Mouse (Mus musculus): ENCODE measurements at regions not wholly inside any gene's neighbourhood (a gene's known extent, or its start where the extent isn't known, plus 50 kb on each side); places are given as distances from the start of the nearest gene placed in this dataset.

GRCm38 (mm10) chr6:16702706-16703411, 195.4 kb downstream of the Tfec start:
- Histone ChIP-seq H3K9ac (ENCODE audit: low read length) (no peak overlapping the region), H3K36me3 (ENCODE audit: control insufficient read depth, insufficient read depth, low read length) (no peaks in the 10 kb centered on the region), H3K4me2 (ENCODE audit: low read depth, severe bottlenecking) (no peak overlapping the region), H3K9me3 (ENCODE audit: control insufficient read depth, low read length) (no peaks in the 10 kb centered on the region), H3K27me3 (ENCODE audit: control insufficient read depth, insufficient read depth, low read length) (no peaks in the 10 kb centered on the region), H3K4me3 (ENCODE audit: low read depth, low read length) (no peak overlapping the region), H3K27ac (replicated peaks; ENCODE audit: low read depth, low read length) (peak overlapping the region; percentile 49; the same call in 1 of the 2 replicates), H3K4me1 (ENCODE audit: control insufficient read depth, insufficient read depth, low read length) (no peaks in the 10 kb centered on the region)
- WGBS: 35% methylated on average over 7 of the region's 7 CpGs
- ATAC-seq (ENCODE audit: insufficient number of reproducible peaks, low FRiP score, low TSS enrichment, low read depth) (peak; percentile 36; the same call in 1 of the 2 replicates), DNase-seq (ENCODE audit: low spot score) (peak; percentile 37)

- no peak for DNase-seq (ENCODE audit: low spot score)
- Histone ChIP-seq H3K27ac (replicated peaks; ENCODE audit: low read depth, low read length) (no peak overlapping the region), H3K4me2 (ENCODE audit: low read depth, severe bottlenecking) (no peak overlapping the region), H3K27me3 (ENCODE audit: control insufficient read depth, insufficient read depth, low read length) (no peaks in the 10 kb centered on the region), H3K4me3 (ENCODE audit: low read depth, low read length) (no peak overlapping the region), H3K4me1 (ENCODE audit: control insufficient read depth, insufficient read depth, low read length) (no peaks in the 10 kb centered on the region), H3K36me3 (ENCODE audit: control insufficient read depth, insufficient read depth, low read length) (no peaks in the 10 kb centered on the region), H3K9ac (ENCODE audit: low read length) (no peak overlapping the region), H3K9me3 (ENCODE audit: control insufficient read depth, low read length) (no peaks in the 10 kb centered on the region)
- ATAC-seq (ENCODE audit: insufficient number of reproducible peaks, low FRiP score, low TSS enrichment, low read depth): no peak
- 83% methylated on average over 4 of the region's 4 CpGs for WGBS
Measured at GRCm38 (mm10) chr6:16697285-16697684, 201.0 kb downstream of the Tfec start.

- Histone ChIP-seq H3K27ac (replicated peaks; ENCODE audit: low read depth, low read length) (no peak overlapping the region), H3K4me3 (ENCODE audit: low read depth, low read length) (no peak overlapping the region), H3K36me3 (ENCODE audit: control insufficient read depth, insufficient read depth, low read length) (no peaks in the 10 kb centered on the region), H3K4me1 (ENCODE audit: control insufficient read depth, insufficient read depth, low read length) (no peaks in the 10 kb centered on the region), H3K27me3 (ENCODE audit: control insufficient read depth, insufficient read depth, low read length) (no peaks in the 10 kb centered on the region), H3K9me3 (ENCODE audit: control insufficient read depth, low read length) (no peaks in the 10 kb centered on the region), H3K4me2 (ENCODE audit: low read depth, severe bottlenecking) (no peak overlapping the region), H3K9ac (ENCODE audit: low read length) (no peak overlapping the region)
- DNase-seq (ENCODE audit: low spot score) (peak; percentile 36), ATAC-seq (ENCODE audit: insufficient number of reproducible peaks, low FRiP score, low TSS enrichment, low read depth) (no peak)
- WGBS: 3% methylated on average over 2 of the region's 2 CpGs
Measured at GRCm38 (mm10) chr6:16668004-16668403, 230.2 kb downstream of the Tfec start.

GRCm38 (mm10) chr6:16667241-16667640, 231.0 kb downstream of the Tfec start:
- H3K27ac ChIP-seq (replicated peaks; ENCODE audit: low read depth, low read length): no peak overlapping the region
- no peaks in the 10 kb centered on the region for H3K27me3 ChIP-seq (ENCODE audit: control insufficient read depth, insufficient read depth, low read length)
- H3K36me3 ChIP-seq (ENCODE audit: control insufficient read depth, insufficient read depth, low read length): no peaks in the 10 kb centered on the region
- no peaks in the 10 kb centered on the region for H3K4me1 ChIP-seq (ENCODE audit: control insufficient read depth, insufficient read depth, low read length)
- WGBS: 54% methylated on average over 6 of the region's 6 CpGs
- H3K9ac ChIP-seq (ENCODE audit: low read length): no peak overlapping the region
- DNase-seq (ENCODE audit: low spot score): no peak
- H3K9me3 ChIP-seq (ENCODE audit: control insufficient read depth, low read length): no peaks in the 10 kb centered on the region
- no peak for ATAC-seq (ENCODE audit: insufficient number of reproducible peaks, low FRiP score, low TSS enrichment, low read depth)
- H3K4me2 ChIP-seq (ENCODE audit: low read depth, severe bottlenecking): no peak overlapping the region
- H3K4me3 ChIP-seq (ENCODE audit: low read depth, low read length): no peak overlapping the region

GRCm38 (mm10) chr6:16646269-16646668, 252.0 kb downstream of the Tfec start:
- H3K27me3 ChIP-seq (ENCODE audit: control insufficient read depth, insufficient read depth, low read length): no peaks in the 10 kb centered on the region
- no peak overlapping the region for H3K9ac ChIP-seq (ENCODE audit: low read length)
- no peaks in the 10 kb centered on the region for H3K36me3 ChIP-seq (ENCODE audit: control insufficient read depth, insufficient read depth, low read length)
- H3K4me1 ChIP-seq (ENCODE audit: control insufficient read depth, insufficient read depth, low read length): no peaks in the 10 kb centered on the region
- no peak for DNase-seq (ENCODE audit: low spot score)
- WGBS: 83% methylated on average over 1 of the region's 1 CpGs
- no peak overlapping the region for H3K4me2 ChIP-seq (ENCODE audit: low read depth, severe bottlenecking)
- ATAC-seq (ENCODE audit: insufficient number of reproducible peaks, low FRiP score, low TSS enrichment, low read depth): no peak
- H3K27ac ChIP-seq (replicated peaks; ENCODE audit: low read depth, low read length): no peak overlapping the region
- no peaks in the 10 kb centered on the region for H3K9me3 ChIP-seq (ENCODE audit: control insufficient read depth, low read length)
- H3K4me3 ChIP-seq (ENCODE audit: low read depth, low read length): no peak overlapping the region

- DNase-seq (ENCODE audit: low spot score) (no peak), ATAC-seq (ENCODE audit: insufficient number of reproducible peaks, low FRiP score, low TSS enrichment, low read depth) (no peak)
- no peaks in the 10 kb centered on the region for H3K4me1 ChIP-seq (ENCODE audit: control insufficient read depth, insufficient read depth, low read length)
- no peaks in the 10 kb centered on the region for H3K36me3 ChIP-seq (ENCODE audit: control insufficient read depth, insufficient read depth, low read length)
- no peaks in the 10 kb centered on the region for H3K9me3 ChIP-seq (ENCODE audit: control insufficient read depth, low read length)
- no peak overlapping the region for H3K9ac ChIP-seq (ENCODE audit: low read length)
- no peak overlapping the region for H3K4me2 ChIP-seq (ENCODE audit: low read depth, severe bottlenecking)
- no peak overlapping the region for H3K27ac ChIP-seq (replicated peaks; ENCODE audit: low read depth, low read length)
- H3K4me3 ChIP-seq (ENCODE audit: low read depth, low read length): no peak overlapping the region
- no peaks in the 10 kb centered on the region for H3K27me3 ChIP-seq (ENCODE audit: control insufficient read depth, insufficient read depth, low read length)
Measured at GRCm38 (mm10) chr6:16643519-16643918, 254.7 kb downstream of the Tfec start.

GRCm38 (mm10) chr6:16636736-16637304, 261.4 kb downstream of the Tfec start:
- Histone ChIP-seq H3K9me3 (ENCODE audit: control insufficient read depth, low read length) (no peaks in the 10 kb centered on the region), H3K4me1 (ENCODE audit: control insufficient read depth, insufficient read depth, low read length) (no peaks in the 10 kb centered on the region), H3K9ac (ENCODE audit: low read length) (no peak overlapping the region), H3K4me2 (ENCODE audit: low read depth, severe bottlenecking) (no peak overlapping the region), H3K36me3 (ENCODE audit: control insufficient read depth, insufficient read depth, low read length) (no peaks in the 10 kb centered on the region), H3K27me3 (ENCODE audit: control insufficient read depth, insufficient read depth, low read length) (no peaks in the 10 kb centered on the region), H3K4me3 (ENCODE audit: low read depth, low read length) (no peak overlapping the region), H3K27ac (replicated peaks; ENCODE audit: low read depth, low read length) (no peak overlapping the region)
- 90% methylated on average over 13 of the region's 13 CpGs for WGBS
- no peak for ATAC-seq (ENCODE audit: insufficient number of reproducible peaks, low FRiP score, low TSS enrichment, low read depth)
- no peak for DNase-seq (ENCODE audit: low spot score)

- no peak overlapping the region for H3K9ac ChIP-seq (ENCODE audit: low read length)
- no peaks in the 10 kb centered on the region for H3K9me3 ChIP-seq (ENCODE audit: control insufficient read depth, low read length)
- WGBS: 47% methylated on average over 2 of the region's 2 CpGs
- no peak overlapping the region for H3K4me2 ChIP-seq (ENCODE audit: low read depth, severe bottlenecking)
- H3K36me3 ChIP-seq (ENCODE audit: control insufficient read depth, insufficient read depth, low read length): no peaks in the 10 kb centered on the region
- H3K27ac ChIP-seq (replicated peaks; ENCODE audit: low read depth, low read length): no peak overlapping the region
- no peaks in the 10 kb centered on the region for H3K4me1 ChIP-seq (ENCODE audit: control insufficient read depth, insufficient read depth, low read length)
- no peaks in the 10 kb centered on the region for H3K27me3 ChIP-seq (ENCODE audit: control insufficient read depth, insufficient read depth, low read length)
- no peak overlapping the region for H3K4me3 ChIP-seq (ENCODE audit: low read depth, low read length)
- DNase-seq (ENCODE audit: low spot score): no peak
- ATAC-seq (ENCODE audit: insufficient number of reproducible peaks, low FRiP score, low TSS enrichment, low read depth): no peak
Measured at GRCm38 (mm10) chr6:16636108-16636507, 262.1 kb downstream of the Tfec start.
